Comparison of ENCODE assay signal across 10 mouse cellular contexts in genomic region chr2:52779987-52780386, GRCm38 (mm10).
"Had no signal": no experiment of that assay in that cellular context is flagged by ENCODE, and none has a peak within 500 bp of the region (broad histone marks: within the 10 kb centered on the region; RNA-seq: fewer than 3 reads in every experiment).

No protein-coding gene starts in this region.

- H3K4me1 ChIP-seq: midbrain, embryonic 12.5 days had no signal

- DNase-seq: kidney, adult 9 months; left cerebral cortex, postnatal 4 days; right cerebral cortex, postnatal 14 days; thymus, postnatal 36 days had no signal

- H3K9ac ChIP-seq: limb, embryonic 13.5 days; liver, embryonic 14.5 days; midbrain, embryonic 12.5 days had no signal

- H3K27me3 ChIP-seq: limb, embryonic 13.5 days; midbrain, embryonic 12.5 days had no signal

- H3K4me3 ChIP-seq: layer of hippocampus, adult 2 months; limb, embryonic 13.5 days; midbrain, embryonic 12.5 days had no signal

- H3K36me3 ChIP-seq: limb, embryonic 13.5 days; midbrain, embryonic 12.5 days had no signal

- H3K9me3 ChIP-seq: limb, embryonic 13.5 days; midbrain, embryonic 12.5 days had no signal

- H3K4me2 ChIP-seq: limb, embryonic 13.5 days; midbrain, embryonic 12.5 days had no signal

- H3K27ac ChIP-seq: kidney, postnatal 0 days; layer of hippocampus, adult 2 months; limb, embryonic 13.5 days; liver, embryonic 14.5 days; midbrain, embryonic 12.5 days had no signal

- ATAC-seq: midbrain, embryonic 16.5 days had no signal
